Mouse (Mus musculus) CD4-positive, CD25-positive, alpha-beta regulatory T cell, adult 4 months (primary cell): Measurements from ENCODE around the gene Nfkb1. TPM values are rescaled to one million over a fixed set of nuclear protein-coding genes. Genes with fewer than 3 reads are reported as not detected.

Source experiments
- ATAC-seq: one replicate; pipeline ENCODE4 v1.8.0; 2017
- polyA plus RNA-seq, 2 experiments: library from polyadenylated mRNA; unstranded; fragments of 100-300 nt; shearing (Covaris generic); gene quantifications; one replicate each; pipeline ENCODE4 v1.2.1; 2017

The Nfkb1 gene
- polyA plus RNA-seq, 2 experiments from 2014 or later = 81.1 to 109 TPM

- peak; percentile 81 for ATAC-seq
Measured at GRCm38 (mm10) chr3:135665777-135666259, 25.5 kb downstream of the Nfkb1 start.

- ATAC-seq = peak; percentile 22
Measured at GRCm38 (mm10) chr3:135662139-135662864, 29.0 kb downstream of the Nfkb1 start.

- ATAC-seq = no peak
Measured at GRCm38 (mm10) chr3:135661707-135662106, 29.6 kb downstream of the Nfkb1 start.

GRCm38 (mm10) chr3:135658540-135659097 is 32.7 kb downstream of the Nfkb1 start:
- peak; percentile 42 for ATAC-seq

- no peak for ATAC-seq
Measured at GRCm38 (mm10) chr3:135656156-135656555, 35.2 kb downstream of the Nfkb1 start.

- no peak for ATAC-seq
Measured at GRCm38 (mm10) chr3:135650773-135651555, 40.4 kb downstream of the Nfkb1 start.

GRCm38 (mm10) chr3:135649809-135650208 is 41.5 kb downstream of the Nfkb1 start:
- ATAC-seq = no peak

GRCm38 (mm10) chr3:135648501-135648900 is 42.8 kb downstream of the Nfkb1 start:
- no peak for ATAC-seq

- ATAC-seq = no peak
Measured at GRCm38 (mm10) chr3:135646622-135647021, 44.7 kb downstream of the Nfkb1 start.

GRCm38 (mm10) chr3:135644971-135645370 is 46.4 kb downstream of the Nfkb1 start:
- no peak for ATAC-seq

GRCm38 (mm10) chr3:135641623-135641915 is 49.8 kb downstream of the Nfkb1 start:
- no peak for ATAC-seq

- peak; percentile 8 for ATAC-seq
Measured at GRCm38 (mm10) chr3:135640856-135641622, 50.3 kb downstream of the Nfkb1 start.

GRCm38 (mm10) chr3:135640203-135640602 is 51.1 kb downstream of the Nfkb1 start:
- ATAC-seq = peak; percentile 36

GRCm38 (mm10) chr3:135637592-135637991 is 53.8 kb downstream of the Nfkb1 start:
- ATAC-seq = no peak

- peak; percentile 78 for ATAC-seq
Measured at GRCm38 (mm10) chr3:135636454-135636853, 54.9 kb downstream of the Nfkb1 start.

- peak; percentile 38 for ATAC-seq
Measured at GRCm38 (mm10) chr3:135635646-135636434, 55.5 kb downstream of the Nfkb1 start.

- no peak for ATAC-seq
Measured at GRCm38 (mm10) chr3:135635030-135635429, 56.3 kb downstream of the Nfkb1 start.

- no peak for ATAC-seq
Measured at GRCm38 (mm10) chr3:135634275-135634674, 57.1 kb downstream of the Nfkb1 start.

- ATAC-seq = no peak
Measured at GRCm38 (mm10) chr3:135631856-135632255, 59.5 kb downstream of the Nfkb1 start.

- ATAC-seq = peak; percentile 69
Measured at GRCm38 (mm10) chr3:135631096-135631457, 60.3 kb downstream of the Nfkb1 start.

- no peak for ATAC-seq
Measured at GRCm38 (mm10) chr3:135630430-135631095, 60.8 kb downstream of the Nfkb1 start.
